Mouse (Mus musculus): ENCODE data around the gene Ppp1r15a.
"Not testable (repeated sequence)": the region's sequence is repeated elsewhere in the genome, so short reads cannot be mapped to it uniquely, and the experiment has no call there.

Gene Ppp1r15a

GRCm38 (mm10) chr7:45550821-45551511 is 24.9 kb upstream of the Ppp1r15a start:
- DNase-seq: no peak

GRCm38 (mm10) chr7:45549641-45550436 is 23.8 kb upstream of the Ppp1r15a start:
- DNase-seq: no peak

- DNase-seq: no peak
These were observed 18.5 kb upstream of the Ppp1r15a start for GRCm38 (mm10) chr7:45544525-45544924.

GRCm38 (mm10) chr7:45540213-45540612 is 14.1 kb upstream of the Ppp1r15a start:
- no peak for DNase-seq

GRCm38 (mm10) chr7:45539095-45539494 is 13.0 kb upstream of the Ppp1r15a start:
- peak; percentile 53 for DNase-seq

- peak; percentile 73 for DNase-seq
These were observed 12.3 kb upstream of the Ppp1r15a start for GRCm38 (mm10) chr7:45538163-45539041.

- peak; percentile 57 for DNase-seq
These were observed 11.5 kb upstream of the Ppp1r15a start for GRCm38 (mm10) chr7:45537602-45538001.

GRCm38 (mm10) chr7:45535676-45536075 is 9.6 kb upstream of the Ppp1r15a start:
- DNase-seq: no peak

GRCm38 (mm10) chr7:45530643-45531042 is 4.6 kb upstream of the Ppp1r15a start:
- DNase-seq: no peak

GRCm38 (mm10) chr7:45529461-45529860 is 3.4 kb upstream of the Ppp1r15a start:
- DNase-seq: no peak

GRCm38 (mm10) chr7:45527169-45527568 is 1.1 kb upstream of the Ppp1r15a start:
- not testable (repeated sequence) for DNase-seq

GRCm38 (mm10) chr7:45526474-45527120 is 529 bp upstream of the Ppp1r15a start:
- DNase-seq: no peak

GRCm38 (mm10) chr7:45524841-45525621 is 1.0 kb downstream of the Ppp1r15a start:
- peak; percentile 65 for DNase-seq

GRCm38 (mm10) chr7:45523678-45524170 is 2.3 kb downstream of the Ppp1r15a start:
- no peak for DNase-seq

GRCm38 (mm10) chr7:45522957-45523676 is 3.0 kb downstream of the Ppp1r15a start:
- peak; percentile 58 for DNase-seq

- no peak for DNase-seq
These were observed 3.8 kb downstream of the Ppp1r15a start for GRCm38 (mm10) chr7:45522194-45522752.

GRCm38 (mm10) chr7:45521728-45522184 is 4.3 kb downstream of the Ppp1r15a start:
- DNase-seq: peak; percentile 85

GRCm38 (mm10) chr7:45520605-45521004 is 5.5 kb downstream of the Ppp1r15a start:
- peak; percentile 55 for DNase-seq

- no peak for DNase-seq
These were observed 6.5 kb downstream of the Ppp1r15a start for GRCm38 (mm10) chr7:45519345-45520120.

- no peak for DNase-seq
These were observed 7.5 kb downstream of the Ppp1r15a start for GRCm38 (mm10) chr7:45518618-45519017.
